Mouse (Mus musculus): ENCODE data around the gene Nav2. TPM values are rescaled to one million over a fixed set of nuclear protein-coding genes. Genes with fewer than 3 reads are reported as not detected.
A peak's percentile ranks its signal among the peaks of the same experiment; 100 is the strongest.

The Nav2 gene
- polyA plus RNA-seq, 1 experiment from 2014 or later = 24.2 TPM

DNA sequence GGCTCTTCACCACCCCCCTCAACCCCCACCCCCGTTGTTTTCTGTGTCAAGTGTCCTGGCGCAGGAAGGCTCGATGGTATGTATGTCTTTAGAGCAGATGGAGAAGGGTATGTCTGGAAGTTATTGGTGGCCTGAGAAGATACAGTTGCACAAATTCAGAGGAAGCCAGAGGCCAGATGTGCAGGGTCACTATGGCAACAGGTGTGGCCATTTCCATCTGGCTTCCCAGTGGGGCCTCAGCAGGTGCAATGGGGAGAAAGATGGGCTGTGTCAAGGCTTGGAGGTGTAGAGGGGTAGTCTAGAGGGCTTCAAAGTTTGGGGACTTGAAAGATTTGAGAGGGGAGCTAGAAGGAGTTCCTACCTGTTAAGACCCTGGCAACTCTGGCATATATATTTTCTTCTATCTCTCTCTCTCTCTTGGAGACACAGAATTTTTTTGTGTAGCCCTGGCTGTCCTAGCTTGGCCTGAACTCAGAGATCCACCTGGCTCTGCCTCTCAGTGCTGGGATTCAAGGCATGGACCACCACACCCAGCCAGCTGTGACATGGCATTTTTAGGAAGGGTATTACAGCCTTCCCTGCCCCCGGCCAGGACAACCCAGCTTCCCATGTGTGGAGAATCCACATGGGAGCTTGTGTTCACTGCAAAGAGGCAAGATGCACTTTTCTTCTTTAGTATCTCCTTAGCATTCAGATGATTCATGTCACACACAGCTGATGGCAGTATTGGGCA, 435.4 kb downstream of the Nav2 start:
- Histone ChIP-seq H3K9me3 (no peaks in the 10 kb centered on the region), H3K27me3 (no peaks in the 10 kb centered on the region), H3K36me3 (no peaks in the 10 kb centered on the region), H3K27ac (no peak overlapping the region), H3K4me2 (no peak overlapping the region), H3K4me3 (no peak overlapping the region), H3K9ac (no peak overlapping the region), H3K4me1 (replicated peaks) (peaks cover 68% of the 10 kb centered on the region)
- WGBS = 36% methylated on average over 4 of the region's 4 CpGs
- ATAC-seq (ENCODE audit: low FRiP score) = no peak

- 30% methylated on average over 16 of the region's 16 CpGs for WGBS
- Histone ChIP-seq H3K27ac (no peak overlapping the region), H3K4me2 (no peak overlapping the region), H3K9me3 (no peaks in the 10 kb centered on the region), H3K4me1 (replicated peaks) (peaks cover 55% of the 10 kb centered on the region), H3K9ac (no peak overlapping the region), H3K27me3 (no peaks in the 10 kb centered on the region), H3K4me3 (no peak overlapping the region), H3K36me3 (no peaks in the 10 kb centered on the region)
- no peak for ATAC-seq (ENCODE audit: low FRiP score)
Observed at GRCm38 (mm10) chr7:49347338-49348272, 439.1 kb downstream of the Nav2 start.

GRCm38 (mm10) chr7:49348636-49349035, 440.1 kb downstream of the Nav2 start:
- no peak for ATAC-seq (ENCODE audit: low FRiP score)
- Histone ChIP-seq H3K4me1 (replicated peaks) (peaks cover 46% of the 10 kb centered on the region), H3K27me3 (no peaks in the 10 kb centered on the region), H3K9me3 (no peaks in the 10 kb centered on the region), H3K27ac (no peak overlapping the region), H3K9ac (no peak overlapping the region), H3K4me3 (no peak overlapping the region), H3K4me2 (no peak overlapping the region), H3K36me3 (no peaks in the 10 kb centered on the region)
- 11% methylated on average over 2 of the region's 2 CpGs for WGBS

- H3K4me1 ChIP-seq (replicated peaks) = peaks cover 58% of the 10 kb centered on the region
- H3K36me3 ChIP-seq = no peaks in the 10 kb centered on the region
- H3K9ac ChIP-seq = no peak overlapping the region
- no peak overlapping the region for H3K4me2 ChIP-seq
- H3K27ac ChIP-seq = no peak overlapping the region
- no peak for ATAC-seq (ENCODE audit: low FRiP score)
- H3K4me3 ChIP-seq = no peak overlapping the region
- H3K27me3 ChIP-seq = no peaks in the 10 kb centered on the region
- no peaks in the 10 kb centered on the region for H3K9me3 ChIP-seq
- 78% methylated on average over 8 of the region's 8 CpGs for WGBS
Observed at GRCm38 (mm10) chr7:49350321-49351007, 441.9 kb downstream of the Nav2 start.

- H3K27ac ChIP-seq = no peak overlapping the region
- H3K36me3 ChIP-seq = no peaks in the 10 kb centered on the region
- 31% methylated on average over 11 of the region's 11 CpGs for WGBS
- no peaks in the 10 kb centered on the region for H3K27me3 ChIP-seq
- peaks cover 61% of the 10 kb centered on the region for H3K4me1 ChIP-seq (replicated peaks)
- no peak overlapping the region for H3K9ac ChIP-seq
- ATAC-seq (ENCODE audit: low FRiP score) = peak; percentile 40; the same call in 1 of the 2 replicates
- H3K4me3 ChIP-seq = no peak overlapping the region
- no peak overlapping the region for H3K4me2 ChIP-seq
- H3K9me3 ChIP-seq = no peaks in the 10 kb centered on the region
Observed at GRCm38 (mm10) chr7:49351596-49352258, 443.2 kb downstream of the Nav2 start.

DNA sequence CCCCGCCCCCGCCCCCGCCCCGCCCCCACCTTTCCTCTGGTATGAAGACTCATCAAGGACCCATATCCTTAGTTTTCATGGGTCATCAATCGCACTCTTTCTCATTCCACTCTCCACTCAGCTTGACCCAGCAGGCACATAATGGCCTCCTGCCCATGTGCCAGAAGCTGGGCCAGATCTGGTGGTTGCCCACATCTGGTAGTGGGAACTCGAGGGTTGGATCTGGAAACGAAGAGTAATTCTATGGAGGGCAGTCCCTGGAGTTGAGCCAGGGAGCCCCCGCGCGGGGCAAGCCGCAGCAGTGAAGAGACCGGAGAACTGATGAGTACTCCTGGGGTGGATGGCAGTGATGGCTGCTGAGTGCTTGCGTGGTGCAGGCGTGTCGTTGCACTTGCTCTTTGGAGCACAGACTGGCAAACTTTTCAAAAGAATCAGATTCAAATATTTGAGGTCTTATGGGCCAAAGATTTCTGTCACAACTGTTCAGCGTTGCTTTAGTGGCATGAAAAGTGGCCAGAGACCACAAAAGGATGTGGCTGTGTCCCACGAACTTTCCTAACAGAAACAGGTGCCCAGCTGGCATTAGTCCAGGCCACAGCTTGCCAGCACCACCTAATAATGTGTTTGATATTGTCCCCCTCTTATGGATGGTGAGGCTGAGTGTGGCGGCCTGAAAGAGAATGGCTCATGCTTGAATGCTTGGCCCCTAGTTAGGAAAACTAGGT, 449.1 kb downstream of the Nav2 start:
- H3K36me3 ChIP-seq = no peaks in the 10 kb centered on the region
- H3K9ac ChIP-seq = no peak overlapping the region
- no peak for ATAC-seq (ENCODE audit: low FRiP score)
- WGBS = 77% methylated on average over 18 of the region's 18 CpGs
- H3K4me1 ChIP-seq (replicated peaks) = peaks cover 57% of the 10 kb centered on the region
- no peaks in the 10 kb centered on the region for H3K9me3 ChIP-seq
- no peak overlapping the region for H3K4me3 ChIP-seq
- H3K27me3 ChIP-seq = no peaks in the 10 kb centered on the region
- H3K27ac ChIP-seq = no peak overlapping the region
- no peak overlapping the region for H3K4me2 ChIP-seq

- Histone ChIP-seq H3K27me3 (no peaks in the 10 kb centered on the region), H3K4me2 (no peak overlapping the region), H3K36me3 (no peaks in the 10 kb centered on the region), H3K9ac (no peak overlapping the region), H3K4me1 (replicated peaks) (peaks cover 51% of the 10 kb centered on the region), H3K27ac (no peak overlapping the region), H3K9me3 (no peaks in the 10 kb centered on the region), H3K4me3 (no peak overlapping the region)
- no peak for ATAC-seq (ENCODE audit: low FRiP score)
- WGBS = 96% methylated on average over 3 of the region's 3 CpGs
Observed at GRCm38 (mm10) chr7:49359120-49359519, 450.6 kb downstream of the Nav2 start.

GRCm38 (mm10) chr7:49360597-49360996, 452.1 kb downstream of the Nav2 start:
- Histone ChIP-seq H3K9ac (no peak overlapping the region), H3K4me1 (replicated peaks) (peaks cover 36% of the 10 kb centered on the region), H3K27ac (peak overlapping the region; percentile 40), H3K27me3 (no peaks in the 10 kb centered on the region), H3K9me3 (no peaks in the 10 kb centered on the region), H3K36me3 (no peaks in the 10 kb centered on the region), H3K4me2 (no peak overlapping the region), H3K4me3 (no peak overlapping the region)
- 46% methylated on average over 3 of the region's 3 CpGs for WGBS
- no peak for ATAC-seq (ENCODE audit: low FRiP score)

GRCm38 (mm10) chr7:49361465-49362090, 453.1 kb downstream of the Nav2 start:
- no peaks in the 10 kb centered on the region for H3K9me3 ChIP-seq
- no peaks in the 10 kb centered on the region for H3K36me3 ChIP-seq
- H3K4me2 ChIP-seq = no peak overlapping the region
- 31% methylated on average over 9 of the region's 9 CpGs for WGBS
- H3K27ac ChIP-seq = peak overlapping the region; percentile 49
- no peak overlapping the region for H3K9ac ChIP-seq
- no peak overlapping the region for H3K4me3 ChIP-seq
- peaks cover 30% of the 10 kb centered on the region for H3K4me1 ChIP-seq (replicated peaks)
- no peaks in the 10 kb centered on the region for H3K27me3 ChIP-seq
- ATAC-seq (ENCODE audit: low FRiP score) = peak; percentile 50

DNA sequence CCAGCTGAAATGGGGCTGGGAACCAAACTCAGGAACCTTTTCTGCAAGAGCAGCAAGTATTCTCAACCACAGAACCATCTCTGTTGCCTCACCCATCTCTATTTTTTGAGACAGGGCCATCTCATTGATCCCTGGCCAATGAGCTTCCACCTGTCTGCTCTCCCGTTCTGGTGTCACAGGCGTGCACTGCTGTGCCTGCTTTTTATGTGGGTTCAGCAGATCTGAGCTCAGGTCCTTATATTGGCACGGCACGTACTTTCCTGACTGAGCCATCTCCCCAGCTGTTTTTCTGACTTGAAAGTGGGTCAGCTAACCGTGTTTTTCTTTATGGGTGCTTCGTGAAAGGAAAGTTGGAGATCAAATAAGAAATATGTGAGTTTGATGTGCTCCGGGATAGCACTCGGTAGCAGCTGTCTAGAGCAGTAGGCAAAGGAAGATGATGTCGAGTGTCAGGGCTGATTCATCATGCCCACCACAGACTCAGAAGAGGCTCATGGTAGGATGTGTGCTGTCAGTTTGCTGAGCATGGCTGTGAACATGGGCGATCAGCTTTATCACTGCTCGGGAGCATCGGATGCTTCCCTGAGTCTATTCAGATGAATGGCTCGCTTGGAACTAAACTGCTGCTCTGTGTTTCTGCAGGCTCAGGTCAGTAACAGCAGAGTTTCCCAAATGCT, 456.1 kb downstream of the Nav2 start:
- H3K9me3 ChIP-seq = no peaks in the 10 kb centered on the region
- no peak overlapping the region for H3K4me3 ChIP-seq
- H3K27me3 ChIP-seq = no peaks in the 10 kb centered on the region
- peaks cover 38% of the 10 kb centered on the region for H3K4me1 ChIP-seq (replicated peaks)
- 89% methylated on average over 13 of the region's 13 CpGs for WGBS
- no peak for ATAC-seq (ENCODE audit: low FRiP score)
- no peak overlapping the region for H3K9ac ChIP-seq
- H3K27ac ChIP-seq = no peak overlapping the region
- H3K36me3 ChIP-seq = no peaks in the 10 kb centered on the region
- H3K4me2 ChIP-seq = no peak overlapping the region

DNA sequence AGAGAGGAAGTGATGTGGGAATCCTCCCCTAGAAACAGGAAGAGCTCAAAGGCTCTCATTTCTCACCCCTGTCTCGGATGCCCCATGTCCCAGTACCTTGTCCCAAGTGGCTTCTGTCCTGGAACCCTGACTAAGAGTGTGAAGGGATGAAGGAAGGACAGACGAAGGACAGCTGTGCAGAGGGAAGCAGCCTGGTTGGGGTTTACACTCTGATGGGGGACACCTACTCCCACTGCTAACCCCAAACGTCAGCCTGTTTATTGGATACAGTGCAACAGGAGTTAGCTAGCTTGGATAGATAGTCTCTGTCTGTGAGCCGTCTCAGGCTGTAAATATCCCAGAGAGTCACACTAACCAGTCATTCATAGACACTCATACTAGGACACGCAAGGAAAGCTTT, 460.1 kb downstream of the Nav2 start:
- 81% methylated on average over 5 of the region's 5 CpGs for WGBS
- peaks cover 43% of the 10 kb centered on the region for H3K4me1 ChIP-seq (replicated peaks)
- no peaks in the 10 kb centered on the region for H3K36me3 ChIP-seq
- ATAC-seq (ENCODE audit: low FRiP score) = no peak
- H3K27ac ChIP-seq = no peak overlapping the region
- no peak overlapping the region for H3K9ac ChIP-seq
- H3K27me3 ChIP-seq = no peaks in the 10 kb centered on the region
- no peak overlapping the region for H3K4me3 ChIP-seq
- H3K4me2 ChIP-seq = no peak overlapping the region
- no peaks in the 10 kb centered on the region for H3K9me3 ChIP-seq

Data from hindbrain, embryonic 13.5 days (tissue).